Mouse (Mus musculus) lung, embryonic 16.5 days (tissue): ENCODE results near the gene Camk1d. TPM values are rescaled to one million over a fixed set of nuclear protein-coding genes. Genes with fewer than 3 reads are reported as not detected.

Experiments
- ATAC-seq: fragments of 200-750 bp; cut with Nextera tagmentation; 2 replicates; pipeline ENCODE4 v1.8.0; 2017; ENCODE audit warnings: low read depth, mild to moderate bottlenecking, moderate library complexity
- H3K27ac ChIP-seq: fragments of 300-500 bp; sonication (generic); 2 replicates; pipeline ENCODE4 v1.5.1; 2014; ENCODE audit warnings: mild to moderate bottlenecking, control low read depth, low read length
- H3K27me3 ChIP-seq: fragments of 300-500 bp; sonication (generic); 2 replicates; pipeline ENCODE4 v1.6.1; 2014; ENCODE audit warnings: low read depth, low read length, mixed read lengths; ENCODE audit not compliant: control insufficient read depth, insufficient read depth
- H3K36me3 ChIP-seq: fragments of 300-500 bp; sonication (generic); 2 replicates; pipeline ENCODE4 v1.6.1; 2014; ENCODE audit warnings: low read length; ENCODE audit not compliant: control insufficient read depth, insufficient read depth
- H3K4me1 ChIP-seq: fragments of 300-500 bp; sonication (generic); replicated peaks from 2 replicates; pipeline ENCODE4 v1.6.1; 2014; ENCODE audit warnings: low read length, mixed read lengths; ENCODE audit not compliant: control insufficient read depth, insufficient read depth
- H3K4me2 ChIP-seq: fragments of 300-500 bp; sonication (generic); 2 replicates; pipeline ENCODE4 v1.6.1; 2014; ENCODE audit warnings: low read depth, low read length, control low read depth
- H3K4me3 ChIP-seq: fragments of 300-500 bp; sonication (generic); 2 replicates; pipeline ENCODE4 v1.5.1; 2014; ENCODE audit warnings: mild to moderate bottlenecking, low read length, control low read depth
- H3K9ac ChIP-seq: fragments of 300-500 bp; sonication (generic); 2 replicates; pipeline ENCODE4 v1.6.1; 2014; ENCODE audit warnings: low read length, control low read depth
- H3K9me3 ChIP-seq: fragments of 300-500 bp; sonication (generic); 2 replicates; pipeline ENCODE4 v1.6.1; 2016; ENCODE audit warnings: low read length; ENCODE audit not compliant: control insufficient read depth
- WGBS: fragments of 180-500 bp; shearing (Covaris S2); extraction: QIAGEN DNeasy Blood & Tissue Kit; methylation state at CpG from one replicate; pipeline ENCODE4 v1.1.7; 2014; 5-methylcytosine and 5-hydroxymethylcytosine counted together
- polyA plus RNA-seq: library from polyadenylated mRNA; unstranded; fragments of >200 nt; fragmentation: Nextera tagmentation; extraction: Ambion mirVana; gene quantifications from 2 replicates; pipeline ENCODE4 v1.2.1, GENCODE M21; 2015

Gene Camk1d
- polyA plus RNA-seq, 1 experiment from 2014 or later: 1.9 TPM

DNA sequence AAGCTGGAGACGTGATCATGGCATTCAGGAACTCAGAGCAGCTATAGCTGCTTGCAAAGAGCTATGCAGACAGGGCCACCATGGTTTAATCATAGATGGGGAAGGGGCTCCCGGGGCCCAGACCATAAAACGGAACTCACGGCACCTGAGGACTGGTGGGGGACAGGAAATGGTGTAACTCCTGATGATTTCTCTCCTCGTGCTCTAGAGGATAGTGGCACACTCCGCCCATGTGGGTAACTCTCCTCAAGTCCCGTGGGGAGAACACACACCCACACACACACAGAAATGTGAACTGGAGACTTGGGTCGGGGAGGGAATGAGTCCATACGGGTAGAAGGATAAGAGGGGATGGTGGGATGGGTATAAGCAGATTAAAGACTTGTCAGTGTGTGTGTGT is 20.2 kb downstream of the Camk1d start:
- Histone ChIP-seq H3K4me3 (no peak overlapping the region), H3K4me1 (no peaks in the 10 kb centered on the region), H3K9me3 (no peaks in the 10 kb centered on the region), H3K4me2 (no peak overlapping the region), H3K9ac (no peak overlapping the region), H3K27ac (no peak overlapping the region), H3K36me3 (no peaks in the 10 kb centered on the region), H3K27me3 (no peaks in the 10 kb centered on the region)
- WGBS: 77% methylated on average over 9 of the region's 9 CpGs
- ATAC-seq: no peak

GRCm38 (mm10) chr2:5691729-5692128 is 22.6 kb downstream of the Camk1d start:
- Histone ChIP-seq H3K4me3 (no peak overlapping the region), H3K9me3 (no peaks in the 10 kb centered on the region), H3K27me3 (no peaks in the 10 kb centered on the region), H3K4me2 (no peak overlapping the region), H3K27ac (no peak overlapping the region), H3K9ac (no peak overlapping the region), H3K4me1 (no peaks in the 10 kb centered on the region), H3K36me3 (no peaks in the 10 kb centered on the region)
- no peak for ATAC-seq
- 69% methylated on average over 3 of the region's 3 CpGs for WGBS

GRCm38 (mm10) chr2:5683366-5683765 is 30.9 kb downstream of the Camk1d start:
- no peaks in the 10 kb centered on the region for H3K36me3 ChIP-seq
- no peaks in the 10 kb centered on the region for H3K4me1 ChIP-seq
- no peak overlapping the region for H3K27ac ChIP-seq
- H3K9me3 ChIP-seq: no peaks in the 10 kb centered on the region
- H3K4me2 ChIP-seq: no peak overlapping the region
- 90% methylated on average over 4 of the region's 4 CpGs for WGBS
- H3K27me3 ChIP-seq: no peaks in the 10 kb centered on the region
- no peak for ATAC-seq
- no peak overlapping the region for H3K9ac ChIP-seq
- H3K4me3 ChIP-seq: no peak overlapping the region

DNA sequence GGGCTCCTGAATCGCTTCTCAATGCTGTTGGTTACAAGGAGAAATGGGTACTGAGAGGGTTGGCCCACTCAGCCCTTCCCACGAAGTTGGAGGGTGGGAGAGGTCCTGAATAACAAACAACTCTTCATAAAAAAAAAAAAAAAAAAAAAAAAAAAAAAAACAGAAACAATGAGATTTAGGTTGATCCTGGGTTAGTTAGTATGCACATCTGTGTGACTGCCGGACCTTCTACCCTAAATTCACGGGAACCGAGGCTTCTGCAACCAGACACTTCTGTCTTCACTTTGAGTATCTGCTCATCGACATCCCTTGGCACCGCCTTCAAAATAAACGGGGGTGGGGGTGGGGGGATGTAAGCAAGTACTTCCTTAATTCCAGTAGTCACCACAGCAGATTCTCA is 32.4 kb downstream of the Camk1d start:
- Histone ChIP-seq H3K4me3 (no peak overlapping the region), H3K27me3 (no peaks in the 10 kb centered on the region), H3K9ac (no peak overlapping the region), H3K4me1 (no peaks in the 10 kb centered on the region), H3K36me3 (no peaks in the 10 kb centered on the region), H3K27ac (no peak overlapping the region), H3K9me3 (no peaks in the 10 kb centered on the region), H3K4me2 (no peak overlapping the region)
- no peak for ATAC-seq
- WGBS: 69% methylated on average over 8 of the region's 8 CpGs

- Histone ChIP-seq H3K9me3 (no peaks in the 10 kb centered on the region), H3K4me1 (no peaks in the 10 kb centered on the region), H3K27ac (no peak overlapping the region), H3K36me3 (no peaks in the 10 kb centered on the region), H3K9ac (no peak overlapping the region), H3K4me2 (no peak overlapping the region), H3K4me3 (no peak overlapping the region), H3K27me3 (no peaks in the 10 kb centered on the region)
- ATAC-seq: no peak
- 60% methylated on average over 7 of the region's 7 CpGs for WGBS
Observed at GRCm38 (mm10) chr2:5681302-5681701, 33.0 kb downstream of the Camk1d start.

DNA sequence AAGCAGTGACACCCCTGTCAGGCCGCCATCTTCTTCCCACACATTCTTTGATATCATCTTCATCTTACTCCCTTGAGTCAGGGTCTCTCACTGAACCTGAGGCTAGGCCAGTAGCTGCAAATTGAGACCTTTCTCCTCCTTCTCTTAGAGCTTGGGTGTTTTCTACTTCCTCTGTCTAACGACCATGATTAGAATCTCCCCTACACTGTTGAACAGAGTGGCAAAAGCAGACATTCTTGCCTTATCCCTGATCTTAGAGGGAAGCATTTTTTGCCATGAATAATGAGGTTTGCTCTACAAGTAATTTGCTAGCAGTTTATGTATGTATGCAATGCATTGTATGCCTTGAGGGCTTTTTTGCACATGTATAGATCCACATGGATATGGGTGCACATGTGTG is 35.3 kb downstream of the Camk1d start:
- 80% methylated on average over 2 of the region's 2 CpGs for WGBS
- no peak for ATAC-seq
- no peaks in the 10 kb centered on the region for H3K27me3 ChIP-seq
- H3K4me2 ChIP-seq: no peak overlapping the region
- no peaks in the 10 kb centered on the region for H3K36me3 ChIP-seq
- no peaks in the 10 kb centered on the region for H3K9me3 ChIP-seq
- no peak overlapping the region for H3K9ac ChIP-seq
- no peaks in the 10 kb centered on the region for H3K4me1 ChIP-seq
- no peak overlapping the region for H3K27ac ChIP-seq
- H3K4me3 ChIP-seq: no peak overlapping the region

GRCm38 (mm10) chr2:5677472-5677871 is 36.8 kb downstream of the Camk1d start:
- no peak overlapping the region for H3K27ac ChIP-seq
- WGBS: 56% methylated on average over 2 of the region's 2 CpGs
- ATAC-seq: no peak
- H3K4me1 ChIP-seq: no peaks in the 10 kb centered on the region
- no peak overlapping the region for H3K4me2 ChIP-seq
- no peak overlapping the region for H3K4me3 ChIP-seq
- no peaks in the 10 kb centered on the region for H3K9me3 ChIP-seq
- no peak overlapping the region for H3K9ac ChIP-seq
- no peaks in the 10 kb centered on the region for H3K27me3 ChIP-seq
- no peaks in the 10 kb centered on the region for H3K36me3 ChIP-seq

DNA sequence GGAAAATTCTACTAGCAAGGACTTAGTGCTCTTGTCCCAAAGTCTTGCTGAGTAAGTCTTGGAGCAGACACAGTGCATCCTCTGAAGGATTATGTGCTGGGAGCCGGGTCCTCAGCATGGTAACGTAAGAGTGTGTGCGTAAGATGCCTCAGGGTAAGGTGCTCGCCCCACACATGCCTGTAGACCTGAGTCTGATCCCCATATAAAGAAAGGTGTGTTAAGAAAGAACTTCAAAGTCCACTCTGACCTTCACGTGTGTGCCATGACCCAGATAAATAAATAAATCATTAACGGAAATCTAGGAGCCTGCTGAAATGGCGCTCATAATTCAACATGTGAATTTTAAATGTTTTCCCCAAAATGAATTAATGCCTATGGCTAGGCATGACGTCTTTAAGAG is 37.5 kb downstream of the Camk1d start:
- H3K4me1 ChIP-seq: no peaks in the 10 kb centered on the region
- H3K4me3 ChIP-seq: no peak overlapping the region
- ATAC-seq: no peak
- no peak overlapping the region for H3K9ac ChIP-seq
- no peak overlapping the region for H3K27ac ChIP-seq
- no peak overlapping the region for H3K4me2 ChIP-seq
- H3K27me3 ChIP-seq: no peaks in the 10 kb centered on the region
- WGBS: 52% methylated on average over 8 of the region's 8 CpGs
- no peaks in the 10 kb centered on the region for H3K9me3 ChIP-seq
- H3K36me3 ChIP-seq: no peaks in the 10 kb centered on the region

GRCm38 (mm10) chr2:5676143-5676483 is 38.2 kb downstream of the Camk1d start:
- no peak for ATAC-seq
- Histone ChIP-seq H3K9me3 (no peaks in the 10 kb centered on the region), H3K27me3 (no peaks in the 10 kb centered on the region), H3K4me3 (no peak overlapping the region), H3K4me2 (no peak overlapping the region), H3K9ac (no peak overlapping the region), H3K27ac (no peak overlapping the region), H3K4me1 (no peaks in the 10 kb centered on the region), H3K36me3 (no peaks in the 10 kb centered on the region)
- WGBS: 47% methylated on average over 9 of the region's 9 CpGs

DNA sequence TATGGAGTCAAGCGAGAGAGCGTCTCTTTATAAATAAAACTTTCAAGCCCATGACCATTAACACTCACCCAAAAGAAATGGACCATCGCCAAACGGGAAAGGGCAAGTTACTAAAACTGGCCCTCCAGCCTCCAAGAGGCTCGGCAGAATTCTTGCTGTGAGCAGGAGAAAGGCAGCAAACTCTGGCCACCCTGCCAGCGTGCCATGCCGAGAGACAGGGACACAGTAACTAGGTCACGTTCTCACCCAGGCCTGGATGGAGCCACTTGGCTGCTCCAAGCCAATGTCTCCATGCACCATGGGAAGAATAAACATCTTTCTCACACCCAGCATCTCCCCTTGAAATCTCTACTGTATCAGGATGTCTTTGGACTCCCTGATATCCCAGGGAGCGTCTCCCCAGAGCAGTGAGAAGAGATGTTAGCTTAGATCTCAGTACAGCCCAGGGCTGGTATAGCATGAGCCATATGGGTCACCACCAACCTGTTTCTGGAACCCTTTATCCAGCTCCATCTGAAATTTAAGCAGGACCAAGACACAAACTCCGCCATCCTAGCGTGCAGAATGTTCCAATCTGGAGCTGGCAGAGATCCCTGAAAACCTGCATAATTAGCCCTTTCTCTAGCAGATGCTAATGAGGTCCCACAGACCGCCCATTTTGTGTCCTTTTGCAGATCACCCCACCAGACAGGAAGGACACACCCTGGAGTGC is 38.7 kb downstream of the Camk1d start:
- ATAC-seq: no peak
- Histone ChIP-seq H3K4me3 (no peak overlapping the region), H3K36me3 (no peaks in the 10 kb centered on the region), H3K4me2 (no peak overlapping the region), H3K9ac (no peak overlapping the region), H3K27ac (no peak overlapping the region), H3K9me3 (no peaks in the 10 kb centered on the region), H3K4me1 (no peaks in the 10 kb centered on the region), H3K27me3 (no peaks in the 10 kb centered on the region)
- WGBS: 70% methylated on average over 12 of the region's 12 CpGs
